Mouse (Mus musculus): ENCODE results near the gene 1600014C23Rik. TPM values are rescaled to one million over a fixed set of nuclear protein-coding genes. Genes with fewer than 3 reads are reported as not detected.

1600014C23Rik gene
- polyA plus RNA-seq, 1 experiment from 2014 or later: 0.80 TPM

DNA sequence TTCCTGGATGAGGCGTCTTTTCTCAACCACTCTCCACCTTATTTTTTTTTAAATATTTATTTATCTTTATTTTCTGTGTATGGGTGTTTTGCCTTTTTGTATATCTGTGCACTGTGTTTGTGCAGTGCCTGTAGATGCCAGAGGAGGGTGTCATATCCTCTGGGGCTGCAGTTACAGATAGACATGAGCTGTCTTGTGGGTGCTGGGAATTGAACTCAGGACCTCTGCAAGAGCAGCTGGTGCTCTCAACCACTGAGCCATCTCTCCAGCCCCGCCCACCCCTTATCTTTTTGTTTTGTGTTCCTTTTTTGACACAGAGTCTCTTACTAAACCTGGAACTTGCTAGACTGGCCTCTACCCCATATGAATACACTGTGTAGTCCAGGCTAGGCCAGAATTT lies 6.2 kb downstream of the 1600014C23Rik start:
- Histone ChIP-seq H3K9ac (ENCODE audit: low read depth, low read length) (no peak overlapping the region), H3K27ac (ENCODE audit: low read depth, low read length) (no peak overlapping the region), H3K36me3 (ENCODE audit: control insufficient read depth, insufficient read depth, low read length) (no peaks in the 10 kb centered on the region), H3K4me2 (no peak overlapping the region), H3K27me3 (ENCODE audit: control insufficient read depth, insufficient read depth, low read length) (peaks cover 9% of the 10 kb centered on the region; the same call in 1 of the 2 replicates), H3K4me1 (ENCODE audit: control insufficient read depth, insufficient read depth, low read length) (peaks cover 30% of the 10 kb centered on the region), H3K4me3 (ENCODE audit: low read depth, low read length) (no peak overlapping the region), H3K9me3 (replicated peaks; ENCODE audit: control insufficient read depth, low read length) (no peaks in the 10 kb centered on the region)
- WGBS (ENCODE audit: insufficient replicate concordance): 75% methylated on average over 2 of the region's 2 CpGs
- no peak for ATAC-seq (replicated peaks; ENCODE audit: insufficient number of reproducible peaks, low FRiP score, low TSS enrichment)

DNA sequence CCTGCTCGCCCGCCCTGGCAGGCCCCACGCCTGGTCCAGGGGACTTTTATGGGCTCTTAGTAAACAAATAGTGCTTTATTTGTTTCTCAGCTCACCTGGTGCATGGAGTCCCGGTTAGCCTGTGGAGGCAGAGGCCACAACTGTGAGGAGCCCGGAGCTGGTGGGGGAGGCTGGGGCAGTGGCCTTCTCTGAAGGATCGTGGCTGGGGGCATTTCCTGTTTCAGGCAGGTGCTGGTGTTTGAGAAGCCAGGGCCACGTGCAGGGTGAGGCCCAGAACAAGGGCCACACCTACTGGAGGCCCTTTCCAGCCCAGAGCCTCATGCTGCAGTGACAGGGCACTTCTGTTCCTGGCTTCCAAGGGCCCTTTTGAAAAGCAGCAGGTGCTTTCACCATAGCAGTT lies 7.4 kb downstream of the 1600014C23Rik start:
- Histone ChIP-seq H3K9me3 (replicated peaks; ENCODE audit: control insufficient read depth, low read length) (no peaks in the 10 kb centered on the region), H3K4me2 (no peak overlapping the region), H3K4me3 (ENCODE audit: low read depth, low read length) (no peak overlapping the region), H3K9ac (ENCODE audit: low read depth, low read length) (peak overlapping the region; percentile 52; the same call in 1 of the 2 replicates), H3K36me3 (ENCODE audit: control insufficient read depth, insufficient read depth, low read length) (no peaks in the 10 kb centered on the region), H3K27ac (ENCODE audit: low read depth, low read length) (0 out of 2 replicates have a peak overlapping the region, but pooled peaks have one; percentile 50), H3K4me1 (ENCODE audit: control insufficient read depth, insufficient read depth, low read length) (peaks cover 30% of the 10 kb centered on the region), H3K27me3 (ENCODE audit: control insufficient read depth, insufficient read depth, low read length) (0 out of 2 replicates have a peak, but pooled peaks cover 7% of the 10 kb centered on the region)
- no peak for ATAC-seq (replicated peaks; ENCODE audit: insufficient number of reproducible peaks, low FRiP score, low TSS enrichment)
- 62% methylated on average over 7 of the region's 7 CpGs for WGBS (ENCODE audit: insufficient replicate concordance)

DNA sequence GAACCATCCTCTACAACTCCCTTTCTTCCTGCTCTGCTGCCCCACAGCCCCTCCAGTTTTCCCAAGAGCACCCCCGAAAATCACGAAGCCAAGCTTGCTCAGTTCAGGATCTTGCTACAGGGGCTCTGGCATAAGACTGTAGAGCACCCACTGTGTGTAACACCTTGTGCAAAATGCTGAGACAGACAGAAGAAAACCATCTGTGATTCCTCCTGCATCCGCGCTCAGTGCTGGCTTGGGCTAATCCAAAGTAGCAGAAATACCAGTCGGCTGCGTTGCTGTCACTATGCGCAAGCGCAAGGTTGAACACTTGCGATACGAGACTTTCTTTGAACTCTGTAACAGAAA lies 9.1 kb downstream of the 1600014C23Rik start:
- H3K4me2 ChIP-seq: no peak overlapping the region
- no peak for ATAC-seq (replicated peaks; ENCODE audit: insufficient number of reproducible peaks, low FRiP score, low TSS enrichment)
- no peak overlapping the region; the same call in 1 of the 2 replicates for H3K9ac ChIP-seq (ENCODE audit: low read depth, low read length)
- H3K9me3 ChIP-seq (replicated peaks; ENCODE audit: control insufficient read depth, low read length): no peaks in the 10 kb centered on the region
- H3K27ac ChIP-seq (ENCODE audit: low read depth, low read length): no peak overlapping the region
- peaks cover 24% of the 10 kb centered on the region for H3K4me1 ChIP-seq (ENCODE audit: control insufficient read depth, insufficient read depth, low read length)
- H3K4me3 ChIP-seq (ENCODE audit: low read depth, low read length): no peak overlapping the region; the same call in 1 of the 2 replicates
- 85% methylated on average over 10 of the region's 10 CpGs for whole genome bisulfite sequencing (ENCODE audit: insufficient replicate concordance)
- no peaks in the 10 kb centered on the region for H3K27me3 ChIP-seq (ENCODE audit: control insufficient read depth, insufficient read depth, low read length)
- H3K36me3 ChIP-seq (ENCODE audit: control insufficient read depth, insufficient read depth, low read length): no peaks in the 10 kb centered on the region

DNA sequence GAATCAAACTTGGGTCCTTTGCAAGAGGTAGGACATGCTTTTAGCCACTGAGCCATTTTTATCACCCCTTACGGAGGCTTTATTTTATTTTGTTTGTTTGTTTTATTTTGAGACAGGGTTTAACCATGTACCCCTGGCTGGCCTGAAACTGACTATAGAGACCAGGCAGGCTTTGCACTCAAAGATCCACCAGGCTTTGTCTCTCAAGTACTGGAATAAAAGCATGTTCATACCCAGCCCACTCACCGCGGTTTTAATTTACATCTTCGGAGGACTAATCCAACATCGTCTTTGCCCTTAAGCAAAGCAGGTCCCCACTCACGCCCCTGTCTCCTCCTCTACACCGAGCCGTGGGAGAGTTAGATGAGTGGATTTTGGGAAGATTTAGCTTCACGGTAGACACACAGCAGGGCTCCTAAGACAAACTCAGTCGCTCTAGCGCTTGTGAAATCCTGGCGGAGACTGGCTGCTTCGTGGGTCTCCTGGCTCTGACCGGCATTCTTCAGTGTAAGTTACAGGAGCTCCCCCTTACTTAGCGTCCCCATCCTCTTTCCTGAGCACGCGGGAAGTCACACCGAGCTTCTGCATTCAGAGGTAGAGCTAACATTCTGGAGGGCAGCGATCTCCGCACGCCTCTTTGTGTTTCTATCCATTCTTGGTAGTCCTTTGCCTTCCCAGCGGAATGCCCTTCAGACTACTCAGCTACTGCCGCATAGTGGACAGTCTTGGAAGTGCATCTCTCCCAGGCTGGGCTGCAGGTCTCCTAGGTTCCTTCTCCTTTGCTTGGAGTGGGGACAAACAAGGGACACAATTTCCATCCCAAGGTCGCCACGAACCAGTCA lies 9.7 kb downstream of the 1600014C23Rik start:
- 6% methylated on average over 25 of the region's 25 CpGs for WGBS (ENCODE audit: insufficient replicate concordance)
- H3K9ac ChIP-seq (ENCODE audit: low read depth, low read length): peak overlapping the region; percentile 85
- H3K4me2 ChIP-seq: peak overlapping the region; percentile 72
- H3K4me3 ChIP-seq (ENCODE audit: low read depth, low read length): peak overlapping the region; percentile 50
- H3K27ac ChIP-seq (ENCODE audit: low read depth, low read length): peak overlapping the region; percentile 42; the same call in 1 of the 2 replicates
- H3K36me3 ChIP-seq (ENCODE audit: control insufficient read depth, insufficient read depth, low read length): no peaks in the 10 kb centered on the region
- peaks cover 18% of the 10 kb centered on the region for H3K4me1 ChIP-seq (ENCODE audit: control insufficient read depth, insufficient read depth, low read length)
- no peaks in the 10 kb centered on the region for H3K9me3 ChIP-seq (replicated peaks; ENCODE audit: control insufficient read depth, low read length)
- H3K27me3 ChIP-seq (ENCODE audit: control insufficient read depth, insufficient read depth, low read length): no peaks in the 10 kb centered on the region
- no peak for ATAC-seq (replicated peaks; ENCODE audit: insufficient number of reproducible peaks, low FRiP score, low TSS enrichment)

DNA sequence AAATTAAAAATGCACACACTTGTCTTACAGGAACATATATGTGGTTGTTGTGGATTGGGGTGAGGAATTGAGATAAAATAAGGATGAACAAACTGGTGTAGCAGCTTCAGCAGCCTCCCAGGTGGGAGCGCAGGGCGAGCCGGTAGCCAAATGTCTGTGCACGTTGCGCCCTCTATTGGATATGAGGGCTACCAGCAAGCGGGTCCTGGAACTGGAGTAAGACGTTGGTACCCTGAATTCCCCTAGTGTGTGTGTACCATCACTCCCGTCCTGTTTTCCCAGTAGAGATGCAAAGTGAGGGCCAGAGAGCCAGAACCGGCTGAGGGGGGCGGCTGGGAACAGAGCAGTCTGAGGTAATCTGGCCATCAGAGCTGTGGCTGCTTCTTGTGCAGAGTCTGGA lies 15.3 kb downstream of the 1600014C23Rik start:
- H3K4me2 ChIP-seq: no peak overlapping the region
- no peak overlapping the region for H3K9ac ChIP-seq (ENCODE audit: low read depth, low read length)
- no peak overlapping the region for H3K27ac ChIP-seq (ENCODE audit: low read depth, low read length)
- H3K4me3 ChIP-seq (ENCODE audit: low read depth, low read length): no peak overlapping the region
- ATAC-seq (replicated peaks; ENCODE audit: insufficient number of reproducible peaks, low FRiP score, low TSS enrichment): no peak
- no peaks in the 10 kb centered on the region for H3K9me3 ChIP-seq (replicated peaks; ENCODE audit: control insufficient read depth, low read length)
- H3K4me1 ChIP-seq (ENCODE audit: control insufficient read depth, insufficient read depth, low read length): no peaks in the 10 kb centered on the region
- H3K27me3 ChIP-seq (ENCODE audit: control insufficient read depth, insufficient read depth, low read length): no peaks in the 10 kb centered on the region
- 5% methylated on average over 10 of the region's 10 CpGs for WGBS (ENCODE audit: insufficient replicate concordance)
- H3K36me3 ChIP-seq (ENCODE audit: control insufficient read depth, insufficient read depth, low read length): no peaks in the 10 kb centered on the region

DNA sequence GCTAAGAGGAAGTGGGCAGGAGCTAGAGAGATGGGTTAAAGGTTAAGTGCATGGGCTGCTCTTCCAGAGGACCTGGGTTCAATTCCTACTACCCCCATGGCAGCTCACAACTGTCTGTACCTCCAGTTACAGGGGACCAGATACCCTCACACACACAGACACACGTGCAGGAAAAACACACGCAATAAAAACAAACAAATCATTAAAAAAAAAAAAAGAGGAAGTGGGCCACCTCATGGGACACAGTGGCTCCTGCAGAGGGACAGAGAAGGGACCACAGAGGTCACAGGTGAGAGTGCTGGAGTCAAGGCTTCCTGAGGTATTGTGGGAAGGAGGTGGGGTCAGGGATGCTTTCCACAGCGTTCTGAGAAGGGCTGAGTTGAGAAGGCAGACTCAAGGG lies 22.1 kb downstream of the 1600014C23Rik start:
- H3K9ac ChIP-seq (ENCODE audit: low read depth, low read length): no peak overlapping the region
- peaks cover 8% of the 10 kb centered on the region for H3K4me1 ChIP-seq (ENCODE audit: control insufficient read depth, insufficient read depth, low read length)
- H3K4me2 ChIP-seq: no peak overlapping the region
- no peak overlapping the region for H3K4me3 ChIP-seq (ENCODE audit: low read depth, low read length)
- H3K27ac ChIP-seq (ENCODE audit: low read depth, low read length): no peak overlapping the region
- ATAC-seq (replicated peaks; ENCODE audit: insufficient number of reproducible peaks, low FRiP score, low TSS enrichment): no peak
- 53% methylated on average over 3 of the region's 3 CpGs for WGBS (ENCODE audit: insufficient replicate concordance)
- H3K27me3 ChIP-seq (ENCODE audit: control insufficient read depth, insufficient read depth, low read length): 0 out of 2 replicates have a peak, but pooled peaks cover 2% of the 10 kb centered on the region
- H3K36me3 ChIP-seq (ENCODE audit: control insufficient read depth, insufficient read depth, low read length): no peaks in the 10 kb centered on the region
- no peaks in the 10 kb centered on the region for H3K9me3 ChIP-seq (replicated peaks; ENCODE audit: control insufficient read depth, low read length)

DNA sequence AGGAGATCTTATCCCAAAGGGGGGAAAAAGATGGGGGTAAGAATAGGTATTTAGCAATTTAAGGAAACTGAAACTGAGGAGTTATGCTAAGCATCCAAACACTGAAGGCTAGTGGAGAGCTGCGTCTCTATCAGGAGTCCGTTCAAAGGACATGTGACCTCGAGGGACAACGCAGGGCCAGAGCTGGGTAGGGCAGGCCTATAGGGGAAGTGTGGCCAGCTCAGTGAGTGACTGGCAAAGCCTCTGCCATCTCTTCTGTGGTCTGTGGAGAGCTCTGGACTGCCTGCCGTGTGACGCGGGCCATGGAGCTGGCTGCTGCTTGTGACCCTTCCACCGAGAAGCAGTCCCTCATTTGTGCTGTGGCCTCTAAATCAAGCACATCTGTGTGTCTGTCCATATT lies 23.2 kb downstream of the 1600014C23Rik start:
- H3K9ac ChIP-seq (ENCODE audit: low read depth, low read length): no peak overlapping the region
- no peaks in the 10 kb centered on the region for H3K36me3 ChIP-seq (ENCODE audit: control insufficient read depth, insufficient read depth, low read length)
- H3K4me3 ChIP-seq (ENCODE audit: low read depth, low read length): no peak overlapping the region
- H3K9me3 ChIP-seq (replicated peaks; ENCODE audit: control insufficient read depth, low read length): no peaks in the 10 kb centered on the region
- no peak overlapping the region for H3K27ac ChIP-seq (ENCODE audit: low read depth, low read length)
- H3K4me1 ChIP-seq (ENCODE audit: control insufficient read depth, insufficient read depth, low read length): peaks cover 8% of the 10 kb centered on the region
- 61% methylated on average over 8 of the region's 8 CpGs for WGBS (ENCODE audit: insufficient replicate concordance)
- 0 out of 2 replicates have a peak, but pooled peaks cover 2% of the 10 kb centered on the region for H3K27me3 ChIP-seq (ENCODE audit: control insufficient read depth, insufficient read depth, low read length)
- no peak for ATAC-seq (replicated peaks; ENCODE audit: insufficient number of reproducible peaks, low FRiP score, low TSS enrichment)
- no peak overlapping the region for H3K4me2 ChIP-seq

DNA sequence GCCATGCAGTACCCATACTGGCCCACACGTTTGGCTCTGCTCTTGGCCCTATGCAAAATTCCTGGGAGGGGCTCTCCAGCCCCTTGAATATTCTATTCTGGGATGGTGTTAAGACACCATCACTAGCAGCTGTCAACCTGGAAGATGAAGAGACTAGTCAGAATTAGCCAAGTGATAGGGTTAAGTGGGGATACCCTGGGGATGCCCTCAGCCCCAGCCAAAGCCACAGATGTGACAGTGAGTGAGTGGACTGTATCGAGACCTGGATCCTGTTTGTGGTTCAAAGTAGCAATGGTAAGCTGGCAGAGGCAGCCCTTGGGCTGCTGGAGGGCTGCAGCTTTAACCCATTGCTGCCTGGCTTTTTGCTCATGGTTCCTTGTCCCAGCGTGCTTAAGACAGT lies 23.8 kb downstream of the 1600014C23Rik start:
- H3K36me3 ChIP-seq (ENCODE audit: control insufficient read depth, insufficient read depth, low read length): no peaks in the 10 kb centered on the region
- 31% methylated on average over 3 of the region's 3 CpGs for WGBS (ENCODE audit: insufficient replicate concordance)
- ATAC-seq (replicated peaks; ENCODE audit: insufficient number of reproducible peaks, low FRiP score, low TSS enrichment): no peak

More for the DNA sequence above, 23.8 kb downstream of the 1600014C23Rik start:
- Histone ChIP-seq H3K4me1 (ENCODE audit: control insufficient read depth, insufficient read depth, low read length) (peaks cover 8% of the 10 kb centered on the region), H3K9me3 (replicated peaks; ENCODE audit: control insufficient read depth, low read length) (no peaks in the 10 kb centered on the region), H3K4me3 (ENCODE audit: low read depth, low read length) (no peak overlapping the region), H3K27me3 (ENCODE audit: control insufficient read depth, insufficient read depth, low read length) (0 out of 2 replicates have a peak, but pooled peaks cover 2% of the 10 kb centered on the region), H3K27ac (ENCODE audit: low read depth, low read length) (no peak overlapping the region), H3K4me2 (no peak overlapping the region), H3K9ac (ENCODE audit: low read depth, low read length) (no peak overlapping the region)

Data from heart, embryonic 11.5 days (tissue).